Mouse (Mus musculus): Measurements from ENCODE around the gene Syt7.

DNA sequence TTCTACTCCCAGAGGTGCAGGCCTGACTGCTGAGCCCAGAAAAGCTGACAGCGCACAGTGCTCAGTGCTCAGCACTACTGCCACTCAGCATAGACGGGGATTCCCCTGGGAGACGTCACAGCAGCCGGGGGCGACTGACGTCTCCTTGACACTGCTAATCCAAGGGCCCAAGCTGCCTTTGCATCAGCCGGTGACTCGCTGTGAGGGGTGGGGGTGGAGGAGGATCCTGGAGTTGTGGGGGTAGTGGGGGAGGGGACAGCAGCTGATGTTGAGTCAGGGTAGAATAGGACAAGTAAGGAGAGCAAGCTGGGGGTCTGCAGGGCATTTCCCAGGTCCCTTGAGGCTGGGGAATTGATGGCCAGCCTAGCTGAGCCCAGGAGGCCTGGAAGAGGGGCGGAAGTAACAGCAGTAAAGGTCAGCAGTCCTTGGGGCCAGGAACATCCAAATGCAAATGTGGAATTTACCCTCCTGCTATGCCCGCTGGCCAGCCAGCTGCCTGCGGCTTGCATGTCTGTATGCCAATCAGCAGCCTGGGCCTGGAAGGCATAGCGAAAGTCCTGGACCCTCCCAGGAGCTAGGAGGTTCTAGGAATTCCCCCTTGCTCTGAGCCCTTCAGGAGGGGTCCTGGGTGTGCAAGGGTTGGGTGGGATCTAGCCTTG, 31.9 kb upstream of the Syt7 start:
- TF ChIP-seq POLR2A (IDR thresholded peaks at IDR 0.05; ENCODE audit: control insufficient read depth, low read depth, low read length) (no peak), CTCF (IDR thresholded peaks at IDR 0.05; ENCODE audit: control insufficient read depth, insufficient read depth, insufficient replicate concordance, low read depth, low read length) (no peak)
